Mouse (Mus musculus): Measurements from ENCODE around the gene Hdac11. TPM values are rescaled to one million over a fixed set of nuclear protein-coding genes. Genes with fewer than 3 reads are reported as not detected.

The Hdac11 gene
- 28.4 and 29.3 TPM in 2 replicates for polyA plus RNA-seq (2021; fragmentation: Nextera tagmentation)
- long read RNA-seq, experiment 1, transcript Hdac11-201 (10 exons, 2,653 nt), result major isoform, 29 of 56 reads
- long read RNA-seq, experiment 1, partial matches to known transcripts, result 2 of 56 reads
- long read RNA-seq, experiment 1, other reads (novel, unspliced or antisense), result 23 of 56 reads
- long read RNA-seq, experiment 2, transcript Hdac11-201 (10 exons, 2,653 nt), result major isoform, 368 of 439 reads
- long read RNA-seq, experiment 2, transcript Hdac11-203 (2 exons, 815 nt), result minor isoform, 8 of 439 reads
- long read RNA-seq, experiment 2, partial matches to known transcripts, result 45 of 439 reads
- long read RNA-seq, experiment 2, other reads (novel, unspliced or antisense), result 18 of 439 reads

GRCm38 (mm10) chr6:91156554-91157236, at the start of gene Hdac11:
Gene Hdac11 (plus strand): TSS chr6:91156665.

GRCm38 (mm10) chr6:91116244-91117145, 40.0 kb upstream of the Hdac11 start, which contains the start of gene Nup210:
Gene Nup210 (minus strand): TSS chr6:91116829.

DNA sequence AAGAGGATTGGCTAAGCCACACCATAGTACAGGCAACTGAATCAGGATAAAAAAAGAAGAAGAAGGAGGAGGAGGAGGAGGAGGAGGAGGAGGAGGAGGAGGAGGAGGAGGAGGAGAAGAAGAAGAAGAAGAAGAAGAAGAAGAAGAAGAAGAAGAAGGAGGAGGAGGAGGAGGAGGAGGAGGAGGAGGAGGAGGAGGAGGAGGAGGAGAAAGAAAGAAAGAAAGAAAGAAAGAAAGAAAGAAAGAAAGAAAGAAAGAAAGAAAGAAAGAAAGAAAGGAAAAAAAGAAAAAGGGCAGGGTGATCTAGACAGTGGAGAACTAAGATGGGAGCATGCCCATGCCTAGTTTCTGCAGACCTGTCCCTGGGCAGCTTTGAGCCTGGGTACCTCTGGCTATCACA, 55.7 kb downstream of the Hdac11 start, which contains the start of gene Fbln2:
Fbln2 (plus strand) TSS at position 301 of the 400 bp plus-strand sequence.

Other genes starting within 250 kb of the Hdac11 start
- gene Iqsec1, start 168.0 kb upstream of the Hdac11 start, polyA plus RNA-seq (2021; fragmentation: Nextera tagmentation), result 81.4 and 105 TPM in 2 replicates
- 6.0 and 6.7 TPM in 2 replicates for gene Nup210, start 39.8 kb upstream of the Hdac11 start, polyA plus RNA-seq (2021; fragmentation: Nextera tagmentation)
- gene Fbln2, start 55.8 kb downstream of the Hdac11 start, polyA plus RNA-seq (2021; fragmentation: Nextera tagmentation), result 2.4 and 2.7 TPM in 2 replicates